Mouse (Mus musculus): ENCODE data around the gene Yipf3. TPM values are rescaled to one million over a fixed set of nuclear protein-coding genes. Genes with fewer than 3 reads are reported as not detected.

Gene Yipf3
- total and polyA plus RNA-seq, 2 experiments from 2014 or later: 16.0 to 68.5 TPM

DNA sequence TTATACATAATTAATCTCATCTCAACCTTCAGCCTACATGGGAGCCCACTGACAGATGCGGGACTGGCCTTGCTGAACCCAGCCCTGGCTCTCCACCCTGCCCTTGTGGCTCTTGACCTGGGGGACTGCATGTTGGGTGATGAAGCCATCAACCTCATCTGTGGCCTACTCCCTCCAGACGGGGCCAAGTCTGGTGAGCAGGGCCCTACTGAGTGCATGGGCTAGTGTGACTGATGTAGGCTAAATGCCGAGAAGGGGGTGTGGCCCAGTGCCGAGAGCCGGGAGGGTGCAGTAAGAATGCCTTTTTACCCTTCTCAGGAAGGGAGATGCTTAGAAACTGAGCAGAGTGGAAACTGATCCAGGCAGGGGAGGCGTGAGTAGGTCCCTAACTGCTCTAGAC lies 7.3 kb downstream of the Yipf3 start:
- Histone ChIP-seq H3K4me1 (ENCODE audit: control insufficient read depth, insufficient read depth) (peaks cover 11% of the 10 kb centered on the region), H3K4me2 (ENCODE audit: low read depth, low read length) (no peak overlapping the region), H3K9me3 (replicated peaks; ENCODE audit: control insufficient read depth, low read length) (no peaks in the 10 kb centered on the region), H3K9ac (replicated peaks; ENCODE audit: low read depth, low read length) (no peak overlapping the region), H3K27ac (ENCODE audit: low read depth) (no peak overlapping the region), H3K4me3 (ENCODE audit: low read depth, low read length) (no peak overlapping the region), H3K36me3 (replicated peaks; ENCODE audit: control insufficient read depth, insufficient read depth, low read length) (peaks cover 50% of the 10 kb centered on the region), H3K27me3 (ENCODE audit: control insufficient read depth, insufficient read depth, low read length) (peaks cover 15% of the 10 kb centered on the region)
- TF ChIP-seq CTCF (IDR thresholded peaks at IDR 0.05; ENCODE audit: low read depth) (no peak), EP300 (IDR thresholded peaks at IDR 0.05; ENCODE audit: low read depth) (no peak)
- no peak for ATAC-seq (ENCODE audit: insufficient read depth, low read depth)
- 31% methylated on average over 6 of the region's 6 CpGs for WGBS
- no peak for DNase-seq (ENCODE audit: low spot score)

DNA sequence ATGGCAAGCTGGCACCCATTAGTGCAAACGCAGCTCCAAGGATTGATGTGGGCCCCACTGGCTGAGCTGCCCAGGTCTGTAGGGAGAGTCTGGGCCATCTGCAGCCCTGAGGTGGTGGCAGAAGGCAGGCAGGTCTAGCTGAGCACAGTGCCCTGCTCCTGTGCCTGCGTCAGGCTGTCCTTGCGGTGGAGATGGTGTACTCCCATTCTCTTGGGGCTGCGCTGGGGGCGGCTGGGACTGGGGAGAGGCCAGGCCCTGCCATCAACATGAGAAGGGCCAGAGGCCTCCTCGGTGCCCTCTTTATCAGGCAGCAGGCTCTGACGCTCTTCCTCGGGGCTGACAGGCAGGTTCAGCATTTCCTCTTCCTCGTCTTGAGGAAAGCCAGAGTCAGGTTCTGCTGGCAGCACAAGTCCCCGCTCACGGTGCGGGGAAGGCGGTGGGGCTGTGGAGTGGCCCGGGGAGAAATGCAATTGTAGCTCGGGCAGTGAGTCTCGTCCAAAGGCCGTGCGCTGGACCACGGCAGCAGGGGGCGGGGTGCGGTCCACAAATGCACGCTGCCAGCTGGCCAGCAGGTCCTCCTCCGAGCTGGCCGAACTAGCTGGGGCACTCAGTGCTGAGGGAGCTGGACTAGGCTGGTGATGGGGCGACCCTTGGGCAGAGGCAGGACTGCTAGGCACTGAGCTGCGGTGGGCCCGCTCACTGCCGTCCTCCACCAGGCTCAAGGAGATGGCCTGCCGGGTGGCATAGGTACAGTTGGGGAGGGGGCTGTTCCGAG lies 10.6 kb downstream of the Yipf3 start:
- Histone ChIP-seq H3K27ac (ENCODE audit: low read depth) (no peak overlapping the region), H3K9me3 (replicated peaks; ENCODE audit: control insufficient read depth, low read length) (no peaks in the 10 kb centered on the region), H3K9ac (replicated peaks; ENCODE audit: low read depth, low read length) (no peak overlapping the region), H3K4me2 (ENCODE audit: low read depth, low read length) (no peak overlapping the region), H3K36me3 (replicated peaks; ENCODE audit: control insufficient read depth, insufficient read depth, low read length) (peaks cover 63% of the 10 kb centered on the region), H3K4me1 (ENCODE audit: control insufficient read depth, insufficient read depth) (peaks cover 8% of the 10 kb centered on the region), H3K27me3 (ENCODE audit: control insufficient read depth, insufficient read depth, low read length) (peaks cover 15% of the 10 kb centered on the region), H3K4me3 (ENCODE audit: low read depth, low read length) (no peak overlapping the region)
- 76% methylated on average over 30 of the region's 30 CpGs for WGBS
- TF ChIP-seq EP300 (IDR thresholded peaks at IDR 0.05; ENCODE audit: low read depth) (no peak), CTCF (IDR thresholded peaks at IDR 0.05; ENCODE audit: low read depth) (no peak)
- ATAC-seq (ENCODE audit: insufficient read depth, low read depth): 0 out of 2 replicates have a peak, but pooled peaks have one; percentile 8
- DNase-seq (ENCODE audit: low spot score): no peak

DNA sequence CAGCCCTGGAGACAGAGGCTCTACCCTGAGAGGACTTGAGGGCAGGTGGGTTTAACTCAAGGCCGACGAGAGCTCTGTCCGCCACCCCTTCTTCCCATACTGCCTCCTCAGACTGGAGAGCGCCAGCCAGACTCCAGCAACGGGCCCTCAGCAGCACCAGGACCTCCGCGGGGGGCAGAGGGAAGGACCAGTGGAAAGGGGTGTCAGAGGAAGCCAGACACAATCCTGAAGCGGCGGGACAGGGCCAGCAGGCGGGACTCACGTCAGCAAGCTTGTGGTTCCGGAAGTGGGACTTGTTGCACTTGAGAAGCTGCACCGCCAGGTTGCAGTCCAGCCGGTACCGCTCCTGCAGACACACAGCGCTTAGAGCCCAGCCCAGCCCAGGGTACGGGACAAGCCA lies 11.8 kb downstream of the Yipf3 start:
- Histone ChIP-seq H3K9ac (replicated peaks; ENCODE audit: low read depth, low read length) (no peak overlapping the region), H3K4me3 (ENCODE audit: low read depth, low read length) (no peak overlapping the region), H3K27me3 (ENCODE audit: control insufficient read depth, insufficient read depth, low read length) (peaks cover 5% of the 10 kb centered on the region), H3K9me3 (replicated peaks; ENCODE audit: control insufficient read depth, low read length) (no peaks in the 10 kb centered on the region), H3K27ac (ENCODE audit: low read depth) (no peak overlapping the region), H3K4me1 (ENCODE audit: control insufficient read depth, insufficient read depth) (no peaks in the 10 kb centered on the region), H3K36me3 (replicated peaks; ENCODE audit: control insufficient read depth, insufficient read depth, low read length) (peaks cover 75% of the 10 kb centered on the region), H3K4me2 (ENCODE audit: low read depth, low read length) (no peak overlapping the region)
- TF ChIP-seq EP300 (IDR thresholded peaks at IDR 0.05; ENCODE audit: low read depth) (no peak), CTCF (IDR thresholded peaks at IDR 0.05; ENCODE audit: low read depth) (no peak)
- WGBS: 80% methylated on average over 17 of the region's 17 CpGs
- no peak for ATAC-seq (ENCODE audit: insufficient read depth, low read depth)
- no peak for DNase-seq (ENCODE audit: low spot score)

DNA sequence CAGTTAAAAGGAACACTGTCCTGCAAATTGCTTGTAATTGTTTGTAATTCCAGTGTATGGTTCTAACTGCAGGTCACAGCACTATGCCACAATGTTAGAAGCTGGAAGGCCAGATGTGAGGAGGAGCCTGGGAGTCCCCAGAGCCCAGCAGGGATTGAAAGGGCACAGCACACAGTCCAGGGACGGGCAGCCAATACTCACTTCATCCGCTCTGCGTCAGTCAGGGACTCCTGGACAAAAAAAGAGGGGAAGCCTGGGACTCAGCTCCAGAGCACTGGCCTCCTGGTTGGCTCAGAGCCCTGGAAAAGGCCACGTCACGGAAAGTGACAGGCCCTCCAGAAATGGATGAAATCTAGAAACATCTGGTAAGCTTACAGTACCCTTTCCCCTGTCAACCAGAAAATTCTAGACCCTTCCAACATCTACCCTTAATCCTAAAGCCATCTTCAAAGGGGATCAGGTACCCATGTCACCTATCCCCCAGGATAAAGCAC lies 14.4 kb downstream of the Yipf3 start:
- Histone ChIP-seq H3K9me3 (replicated peaks; ENCODE audit: control insufficient read depth, low read length) (no peaks in the 10 kb centered on the region), H3K27me3 (ENCODE audit: control insufficient read depth, insufficient read depth, low read length) (no peaks in the 10 kb centered on the region), H3K4me3 (ENCODE audit: low read depth, low read length) (no peak overlapping the region), H3K4me1 (ENCODE audit: control insufficient read depth, insufficient read depth) (no peaks in the 10 kb centered on the region), H3K27ac (ENCODE audit: low read depth) (no peak overlapping the region), H3K4me2 (ENCODE audit: low read depth, low read length) (no peak overlapping the region), H3K36me3 (replicated peaks; ENCODE audit: control insufficient read depth, insufficient read depth, low read length) (peaks cover 84% of the 10 kb centered on the region), H3K9ac (replicated peaks; ENCODE audit: low read depth, low read length) (no peak overlapping the region)
- TF ChIP-seq EP300 (IDR thresholded peaks at IDR 0.05; ENCODE audit: low read depth) (no peak), CTCF (IDR thresholded peaks at IDR 0.05; ENCODE audit: low read depth) (no peak)
- no peak for DNase-seq (ENCODE audit: low spot score)
- ATAC-seq (ENCODE audit: insufficient read depth, low read depth): no peak
- 63% methylated on average over 5 of the region's 5 CpGs for WGBS

DNA sequence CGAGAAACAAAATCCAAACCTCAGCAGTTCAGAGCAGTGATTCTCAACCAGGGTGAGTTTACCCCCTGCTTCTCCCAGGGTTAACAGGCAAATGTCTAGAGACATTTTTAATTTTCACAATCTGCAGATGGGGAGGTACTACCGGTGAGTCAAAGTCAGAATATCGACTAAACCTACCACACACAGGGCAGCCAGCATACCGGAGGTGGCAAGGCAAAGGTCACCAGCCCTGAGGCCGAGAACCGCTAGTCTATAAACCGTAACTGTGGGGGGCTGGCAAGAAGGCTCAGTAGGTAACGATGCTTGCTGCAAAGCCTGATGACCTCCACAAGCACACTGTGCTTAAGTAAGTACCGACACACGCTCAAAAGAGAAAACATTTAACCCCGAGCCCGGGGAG lies 17.6 kb downstream of the Yipf3 start:
- Histone ChIP-seq H3K9me3 (replicated peaks; ENCODE audit: control insufficient read depth, low read length) (no peaks in the 10 kb centered on the region), H3K9ac (replicated peaks; ENCODE audit: low read depth, low read length) (no peak overlapping the region), H3K4me1 (ENCODE audit: control insufficient read depth, insufficient read depth) (0 out of 2 replicates have a peak, but pooled peaks cover 4% of the 10 kb centered on the region), H3K27me3 (ENCODE audit: control insufficient read depth, insufficient read depth, low read length) (no peaks in the 10 kb centered on the region), H3K27ac (ENCODE audit: low read depth) (no peak overlapping the region), H3K4me2 (ENCODE audit: low read depth, low read length) (no peak overlapping the region), H3K36me3 (replicated peaks; ENCODE audit: control insufficient read depth, insufficient read depth, low read length) (peaks cover 55% of the 10 kb centered on the region), H3K4me3 (ENCODE audit: low read depth, low read length) (no peak overlapping the region)
- WGBS: 87% methylated on average over 12 of the region's 12 CpGs
- no peak for TF ChIP-seq EP300 (IDR thresholded peaks at IDR 0.05; ENCODE audit: low read depth)
- ATAC-seq (ENCODE audit: insufficient read depth, low read depth): no peak
- no peak for DNase-seq (ENCODE audit: low spot score)
